8 mouse cellular contexts compared by ENCODE assay signal in the genomic region with DNA sequence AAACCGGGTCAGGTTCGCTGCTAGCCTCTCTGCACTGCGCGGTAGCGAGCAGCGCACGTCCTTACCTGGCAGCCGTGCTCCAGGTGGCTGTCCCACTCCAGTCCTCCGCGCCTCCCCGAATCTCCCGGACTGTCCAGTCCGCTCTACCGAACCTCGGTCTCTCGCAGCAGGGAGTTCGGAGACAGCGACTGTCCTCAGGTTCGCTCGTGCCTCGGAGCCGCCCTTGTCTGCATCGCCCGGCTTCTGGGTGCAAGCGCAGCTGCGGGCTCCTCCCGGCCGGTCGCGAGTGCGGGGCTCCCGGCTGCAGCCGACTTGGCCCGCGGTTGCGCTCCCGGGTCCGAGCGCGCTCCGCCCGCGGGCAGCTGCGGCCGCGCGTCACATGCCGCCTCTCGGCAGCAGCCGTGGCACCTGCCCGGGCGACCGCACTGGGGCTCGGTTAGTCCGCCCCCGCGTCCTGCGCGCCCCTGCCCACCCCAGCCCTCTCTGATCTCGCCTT. TPM values are rescaled to one million over a fixed set of nuclear protein-coding genes. Genes with fewer than 3 reads are reported as not detected.
DNase-seq lines count a peak whose midpoint lies in the region; ATAC-seq and TF ChIP-seq lines count a peak whose summit lies in the region.

No protein-coding gene starts in this region.

- no peaks in the 10 kb centered on the region for H3K9me3 ChIP-seq in lung, embryonic 14.5 days (ENCODE audit: low read depth, low read length)
- no peaks in the 10 kb centered on the region for H3K9me3 ChIP-seq in embryonic facial prominence, embryonic 10.5 days
- no peaks in the 10 kb centered on the region for H3K9me3 ChIP-seq in heart, postnatal 0 days (replicated peaks; ENCODE audit: control insufficient read depth, low read length)
- no peaks in the 10 kb centered on the region for H3K9me3 ChIP-seq in stomach, embryonic 16.5 days (replicated peaks; ENCODE audit: control insufficient read depth, low read length)

- H3K9ac ChIP-seq in lung, embryonic 14.5 days: peak overlapping the region; percentile 54
- no peak overlapping the region; the same call in 1 of the 2 replicates for H3K9ac ChIP-seq in heart, postnatal 0 days (replicated peaks; ENCODE audit: low read depth, low read length)
- peak overlapping the region; percentile 78 for H3K9ac ChIP-seq in stomach, embryonic 16.5 days (ENCODE audit: low read length)

- no peak overlapping the region for H3K27ac ChIP-seq in lung, embryonic 14.5 days (ENCODE audit: low read depth)
- H3K27ac ChIP-seq in embryonic facial prominence, embryonic 10.5 days (replicated peaks): no peak overlapping the region
- H3K27ac ChIP-seq in heart, postnatal 0 days (ENCODE audit: low read depth): no peak overlapping the region
- H3K27ac ChIP-seq in stomach, embryonic 16.5 days (ENCODE audit: low read length): peak overlapping the region; percentile 73

- no peaks in the 10 kb centered on the region for H3K36me3 ChIP-seq in lung, embryonic 14.5 days (ENCODE audit: insufficient read depth)
- H3K36me3 ChIP-seq in embryonic facial prominence, embryonic 10.5 days (replicated peaks): no peaks in the 10 kb centered on the region
- no peaks in the 10 kb centered on the region for H3K36me3 ChIP-seq in heart, postnatal 0 days (replicated peaks; ENCODE audit: control insufficient read depth, insufficient read depth, low read length)
- no peaks in the 10 kb centered on the region for H3K36me3 ChIP-seq in stomach, embryonic 16.5 days (ENCODE audit: control insufficient read depth, insufficient read depth, low read length)

- no peak for TF ChIP-seq CTCF in lung, embryonic 14.5 days (IDR thresholded peaks at IDR 0.05; ENCODE audit: low read depth)
- no peak for TF ChIP-seq CTCF in heart, postnatal 0 days (IDR thresholded peaks at IDR 0.05; ENCODE audit: low read depth)

- peaks cover 28% of the 10 kb centered on the region for H3K27me3 ChIP-seq in lung, embryonic 14.5 days (ENCODE audit: insufficient read depth, low read length)
- H3K27me3 ChIP-seq in embryonic facial prominence, embryonic 10.5 days (replicated peaks; ENCODE audit: low read depth, poor library complexity, severe bottlenecking): peaks cover 54% of the 10 kb centered on the region
- peaks cover 42% of the 10 kb centered on the region for H3K27me3 ChIP-seq in heart, postnatal 0 days (ENCODE audit: control insufficient read depth, insufficient read depth, low read length)
- no peaks in the 10 kb centered on the region for H3K27me3 ChIP-seq in stomach, embryonic 16.5 days (ENCODE audit: control insufficient read depth, insufficient read depth, low read length)

- peak; percentile 38 for DNase-seq in lung, embryonic 14.5 days
- no peak for DNase-seq in lung, postnatal 36 days
- DNase-seq in embryonic facial prominence, embryonic 10.5 days (ENCODE audit: low spot score): peak; percentile 60
- no peak for DNase-seq in heart, postnatal 0 days (ENCODE audit: low spot score)
- peak; percentile 32 to 38 for DNase-seq in layer of hippocampus, postnatal 36 days
- no peak for DNase-seq in thymus, postnatal 14 days

- under 1% methylated on average over 44 of the region's 60 CpGs for WGBS in lung, embryonic 14.5 days
- WGBS in embryonic facial prominence, embryonic 10.5 days: under 1% methylated on average over 60 of the region's 60 CpGs
- WGBS in heart, postnatal 0 days: under 1% methylated on average over 54 of the region's 60 CpGs
- under 1% methylated on average over 60 of the region's 60 CpGs for WGBS in stomach, embryonic 16.5 days

- peak; percentile 61; the same call in 1 of the 2 replicates for ATAC-seq in lung, embryonic 14.5 days (ENCODE audit: insufficient read depth)
- ATAC-seq in heart, postnatal 0 days (ENCODE audit: insufficient read depth, low read depth): 0 out of 2 replicates have a peak, but pooled peaks have one; percentile 24
- ATAC-seq in megakaryocyte progenitor cell, adult 5-6 weeks (replicated peaks; ENCODE audit: poor library complexity): peak; percentile 28
- ATAC-seq in stomach, embryonic 16.5 days (ENCODE audit: insufficient read depth, low FRiP score): peak; percentile 78

- no peaks in the 10 kb centered on the region for H3K4me1 ChIP-seq in lung, embryonic 14.5 days (ENCODE audit: insufficient read depth)
- H3K4me1 ChIP-seq in embryonic facial prominence, embryonic 10.5 days: peaks cover 20% of the 10 kb centered on the region
- peaks cover 10% of the 10 kb centered on the region for H3K4me1 ChIP-seq in heart, postnatal 0 days (ENCODE audit: control insufficient read depth, insufficient read depth)
- H3K4me1 ChIP-seq in stomach, embryonic 16.5 days (ENCODE audit: control insufficient read depth, insufficient read depth, low read length): peaks cover 5% of the 10 kb centered on the region; the same call in 1 of the 2 replicates

- H3K4me2 ChIP-seq in lung, embryonic 14.5 days: peak overlapping the region; percentile 92
- peak overlapping the region; percentile 94 for H3K4me2 ChIP-seq in heart, postnatal 0 days (ENCODE audit: low read depth, low read length)
- peak overlapping the region; percentile 91 for H3K4me2 ChIP-seq in stomach, embryonic 16.5 days (ENCODE audit: low read depth, low read length)

- H3K4me3 ChIP-seq in lung, embryonic 14.5 days (ENCODE audit: low read depth, low read length): peak overlapping the region; percentile 59
- peak overlapping the region; percentile 66 for H3K4me3 ChIP-seq in embryonic facial prominence, embryonic 10.5 days
- H3K4me3 ChIP-seq in heart, postnatal 0 days (ENCODE audit: low read depth, low read length): peak overlapping the region; percentile 55
- peak overlapping the region; percentile 64 for H3K4me3 ChIP-seq in stomach, embryonic 16.5 days (replicated peaks; ENCODE audit: low read length)

- TF ChIP-seq EP300 in heart, postnatal 0 days (IDR thresholded peaks at IDR 0.05; ENCODE audit: low read depth): no peak

RNA-seq across cellular contexts. Expression of gene Chrm3, which starts 0.4 kb away (rescaled TPM):
- 0.30 and 0.42 TPM in 2 replicates for polyA plus RNA-seq in lung, embryonic 14.5 days (2014; fragmentation: Nextera tagmentation; extraction: Ambion mirVana)
- 0.21 and 0.62 TPM in 2 replicates for polyA plus RNA-seq in embryonic facial prominence, embryonic 10.5 days (2016; fragmentation: Nextera tagmentation; extraction: Ambion mirVana)
- total RNA-seq in heart, postnatal 0 days (2014; rRNA removed; ENCODE audit: low replicate concordance): 0.31 and 0.46 TPM in 2 replicates
- 0.10 and 0.26 TPM in 2 replicates for polyA plus RNA-seq in heart, postnatal 0 days (2015; fragmentation: Nextera tagmentation; extraction: Ambion mirVana)
- 10 to 100 TPM; 48.4 to 50.4 TPM for total RNA-seq in layer of hippocampus, postnatal 36 days (2021)
- 0.12 TPM in 1 of 2 replicates, not detected in the other for total RNA-seq in megakaryocyte progenitor cell, adult 5-6 weeks (2015)
- total RNA-seq in megakaryocyte progenitor cell, adult 5-6 weeks (2017): under 0.01 and 0.07 TPM in 2 replicates
- polyA plus RNA-seq in stomach, embryonic 16.5 days (2015; fragmentation: Nextera tagmentation; extraction: Ambion mirVana): 2.7 and 3.2 TPM in 2 replicates

Comparison
In these comparisons a context has a peak if more than half of its experiments do, and no peak if none do; other contexts are left out.
1. DNase-seq: peak in lung, embryonic 14.5 days (single experiment), embryonic facial prominence, embryonic 10.5 days (single experiment) and layer of hippocampus, postnatal 36 days (2 of 2); none in lung, postnatal 36 days (single experiment), heart, postnatal 0 days (single experiment) and thymus, postnatal 14 days (single experiment).
2. ATAC-seq: peak in every context shown above with its lines; median percentile 78 in stomach, embryonic 16.5 days; 61 in lung, embryonic 14.5 days; 28 in megakaryocyte progenitor cell, adult 5-6 weeks; 24 in heart, postnatal 0 days.
3. Peak in every context shown above with its lines, with median percentiles within 50 percentile points of each other: H3K4me2 ChIP-seq and H3K4me3 ChIP-seq.